Mouse (Mus musculus): ENCODE measurements at regions not wholly inside any gene's neighbourhood (a gene's known extent, or its start where the extent isn't known, plus 50 kb on each side); places are given as distances from the start of the nearest gene placed in this dataset.

DNA sequence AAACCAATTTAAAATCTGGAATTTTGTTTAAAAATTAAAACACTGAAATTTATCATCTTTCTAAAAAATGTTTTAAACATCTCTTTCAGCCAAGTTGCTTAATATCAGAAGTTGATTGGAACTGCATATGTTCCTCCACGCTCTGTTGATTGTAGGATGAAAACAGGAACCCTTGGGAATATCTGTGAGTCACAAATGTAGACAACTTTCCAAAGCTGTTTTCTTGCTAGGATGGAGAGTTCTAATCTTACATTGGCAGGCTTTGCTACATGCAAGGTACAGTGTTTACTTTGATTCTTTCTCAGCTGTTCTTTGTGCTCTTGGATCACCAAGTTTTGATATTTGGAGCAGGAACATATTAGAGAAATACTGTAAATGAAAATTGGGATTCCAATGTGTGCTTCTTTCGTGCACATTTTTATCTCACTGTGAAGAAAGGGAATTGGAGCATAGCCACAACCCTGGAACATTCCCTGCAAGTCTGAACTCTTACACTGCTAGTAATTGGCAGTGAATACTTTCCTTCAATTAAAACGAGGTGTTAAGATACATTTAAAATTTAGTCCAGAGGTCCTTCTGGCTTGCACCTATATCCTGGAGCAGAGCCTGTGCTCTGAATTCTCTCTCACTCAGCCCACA, 131.0 kb upstream of the Wdr75 start:
- no peak for TF ChIP-seq POLR2A (IDR thresholded peaks at IDR 0.05; ENCODE audit: insufficient read depth, low read length)
- no peak for TF ChIP-seq CTCF (IDR thresholded peaks at IDR 0.05; ENCODE audit: low read depth, low read length)
